Mouse (Mus musculus): ENCODE measurements around the gene Nme9.

- no peak for TF ChIP-seq EP300 (IDR thresholded peaks at IDR 0.05; ENCODE audit: low read depth)
- TF ChIP-seq CTCF (IDR thresholded peaks at IDR 0.05; ENCODE audit: low read depth), result no peak
Observed at GRCm38 (mm10) chr9:99424574-99424863, 26.8 kb upstream of the Nme9 start.

Measured in liver, embryonic 14.5 days (tissue).